Mouse (Mus musculus): ENCODE measurements around the gene Nup62. TPM values are rescaled to one million over a fixed set of nuclear protein-coding genes. Genes with fewer than 3 reads are reported as not detected.
"Not testable (repeated sequence)": the region's sequence is repeated elsewhere in the genome, so short reads cannot be mapped to it uniquely, and the experiment has no call there.

Gene Nup62
- polyA plus RNA-seq, 1 experiment from 2014 or later, result 81.5 TPM

DNA sequence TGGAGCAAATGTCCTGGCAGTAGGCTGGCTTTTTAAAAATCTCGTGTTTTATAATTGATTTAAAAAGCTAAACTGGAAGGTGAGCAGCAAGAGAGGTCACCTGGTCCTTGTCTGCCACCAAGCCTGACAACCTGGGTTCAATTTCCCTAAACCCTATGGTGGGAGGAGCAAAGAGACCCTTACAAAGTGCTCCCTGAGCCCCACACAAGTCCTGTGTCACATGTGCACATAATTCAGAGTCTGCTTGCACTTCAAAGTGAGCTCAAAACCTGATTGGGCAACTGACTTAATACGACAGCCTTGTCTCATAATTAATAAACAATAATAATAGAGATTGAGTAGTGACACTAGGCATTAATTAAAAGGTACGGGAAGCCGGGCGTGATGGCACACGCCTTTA lies 54.7 kb downstream of the Nup62 start:
- Histone ChIP-seq H3K27me3 (ENCODE audit: control insufficient read depth, insufficient read depth, low read length) (no peaks in the 10 kb centered on the region), H3K4me2 (ENCODE audit: low read depth, low read length) (peak overlapping the region; percentile 90), H3K9me3 (replicated peaks; ENCODE audit: control insufficient read depth, low read length) (no peaks in the 10 kb centered on the region), H3K9ac (ENCODE audit: low read length) (peak overlapping the region; percentile 100), H3K27ac (ENCODE audit: low read length) (peak overlapping the region; percentile 100), H3K36me3 (ENCODE audit: control insufficient read depth, insufficient read depth) (no peaks in the 10 kb centered on the region), H3K4me1 (ENCODE audit: control insufficient read depth, insufficient read depth, low read length) (peaks cover 40% of the 10 kb centered on the region), H3K4me3 (ENCODE audit: low read length) (peak overlapping the region; percentile 94)
- WGBS, result 80% methylated on average over 6 of the region's 6 CpGs
- ATAC-seq (replicated peaks; ENCODE audit: extremely low read depth, insufficient read depth, low FRiP score), result no peak

DNA sequence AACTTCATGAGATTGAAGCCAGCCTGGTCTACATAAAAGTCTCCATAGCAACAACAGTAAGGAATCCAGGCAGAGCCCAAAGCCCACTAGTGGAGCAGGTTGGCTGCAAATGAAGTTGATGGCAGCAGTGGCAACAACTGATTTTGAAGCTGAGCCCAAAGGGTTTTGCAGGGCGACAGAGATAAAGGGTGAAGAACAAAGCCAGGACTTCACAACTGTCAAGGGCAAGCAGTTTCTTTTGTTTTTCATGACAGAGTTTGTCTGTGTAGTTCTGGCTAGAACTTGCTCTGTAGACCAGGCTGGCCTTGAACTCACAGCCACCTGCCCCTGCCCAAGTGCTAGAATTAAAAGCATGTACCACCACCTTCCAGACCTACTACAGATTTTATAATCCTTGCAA lies 55.3 kb downstream of the Nup62 start:
- H3K4me1 ChIP-seq (ENCODE audit: control insufficient read depth, insufficient read depth, low read length), result peaks cover 34% of the 10 kb centered on the region
- 57% methylated on average over 1 of the region's 1 CpGs for WGBS
- H3K27me3 ChIP-seq (ENCODE audit: control insufficient read depth, insufficient read depth, low read length), result no peaks in the 10 kb centered on the region

DNA sequence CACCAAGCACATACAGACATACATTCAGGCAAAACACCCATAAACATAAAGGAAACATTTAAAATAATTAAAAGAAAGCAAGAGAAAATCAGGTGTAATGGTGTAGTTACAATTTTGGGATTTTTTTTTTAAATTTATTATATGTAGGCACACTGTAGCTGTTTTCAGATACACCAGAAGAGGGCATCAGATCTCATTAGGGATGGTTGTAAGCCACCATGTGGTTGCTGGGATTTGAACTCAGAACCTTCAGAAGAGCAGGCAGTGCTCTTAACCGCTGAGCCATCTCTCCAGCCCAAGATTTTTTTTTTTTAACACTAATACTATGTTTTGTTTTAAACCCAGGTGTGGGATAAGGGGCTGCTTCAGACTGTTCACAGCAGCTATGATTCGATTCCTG lies 55.9 kb downstream of the Nup62 start:
- not testable (repeated sequence) for H3K4me2 ChIP-seq (ENCODE audit: low read depth, low read length); H3K27me3 ChIP-seq (ENCODE audit: control insufficient read depth, insufficient read depth, low read length); H3K4me3 ChIP-seq (ENCODE audit: low read length); H3K9ac ChIP-seq (ENCODE audit: low read length); H3K27ac ChIP-seq (ENCODE audit: low read length); H3K36me3 ChIP-seq (ENCODE audit: control insufficient read depth, insufficient read depth); H3K9me3 ChIP-seq (replicated peaks; ENCODE audit: control insufficient read depth, low read length); ATAC-seq (replicated peaks; ENCODE audit: extremely low read depth, insufficient read depth, low FRiP score)
- 92% methylated on average over 2 of the region's 2 CpGs for WGBS
- peaks cover 28% of the 10 kb centered on the region for H3K4me1 ChIP-seq (ENCODE audit: control insufficient read depth, insufficient read depth, low read length)

More for the DNA sequence above, 55.3 kb downstream of the Nup62 start:
- Histone ChIP-seq H3K4me2 (ENCODE audit: low read depth, low read length) (no peak overlapping the region), H3K27ac (ENCODE audit: low read length) (no peak overlapping the region), H3K9me3 (replicated peaks; ENCODE audit: control insufficient read depth, low read length) (no peaks in the 10 kb centered on the region), H3K9ac (ENCODE audit: low read length) (no peak overlapping the region), H3K4me3 (ENCODE audit: low read length) (no peak overlapping the region), H3K36me3 (ENCODE audit: control insufficient read depth, insufficient read depth) (peaks cover 3% of the 10 kb centered on the region; the same call in 1 of the 2 replicates)
- ATAC-seq (replicated peaks; ENCODE audit: extremely low read depth, insufficient read depth, low FRiP score), result no peak

DNA sequence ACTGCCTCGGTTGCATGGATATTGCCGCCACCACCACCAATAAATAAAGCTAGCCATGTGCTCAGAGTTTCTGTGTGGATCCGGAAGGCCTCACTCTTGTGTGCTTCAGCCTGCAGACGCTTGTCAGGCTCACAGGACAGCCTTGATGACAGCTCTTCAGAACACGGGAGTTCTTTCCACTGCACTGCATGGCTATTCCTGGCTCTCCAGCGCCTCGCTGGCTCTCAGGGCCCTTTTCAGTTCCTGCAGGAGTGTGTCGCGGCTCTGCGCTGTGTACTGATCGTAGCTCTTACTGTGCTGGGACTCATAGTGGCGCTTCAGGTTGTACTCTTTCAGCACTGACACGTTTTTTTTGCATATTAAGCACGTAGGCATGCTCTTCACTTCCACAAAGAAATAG lies 61.9 kb downstream of the Nup62 start:
- WGBS, result 46% methylated on average over 14 of the region's 14 CpGs
- peaks cover 43% of the 10 kb centered on the region for H3K36me3 ChIP-seq (ENCODE audit: control insufficient read depth, insufficient read depth)
- no peak overlapping the region for H3K4me3 ChIP-seq (ENCODE audit: low read length)

More for the DNA sequence above, 61.9 kb downstream of the Nup62 start:
- peak overlapping the region; percentile 87 for H3K27ac ChIP-seq (ENCODE audit: low read length)
- no peaks in the 10 kb centered on the region for H3K27me3 ChIP-seq (ENCODE audit: control insufficient read depth, insufficient read depth, low read length)
- H3K4me2 ChIP-seq (ENCODE audit: low read depth, low read length), result no peak overlapping the region
- peak overlapping the region; percentile 6; the same call in 1 of the 2 replicates for H3K9ac ChIP-seq (ENCODE audit: low read length)
- H3K9me3 ChIP-seq (replicated peaks; ENCODE audit: control insufficient read depth, low read length), result no peaks in the 10 kb centered on the region
- H3K4me1 ChIP-seq (ENCODE audit: control insufficient read depth, insufficient read depth, low read length), result peaks cover 16% of the 10 kb centered on the region
- peak; percentile 86 for ATAC-seq (replicated peaks; ENCODE audit: extremely low read depth, insufficient read depth, low FRiP score)

MicroRNAs encoded within 50 kb of the gene (microRNA counts, 519-probe panel; counts per million panel counts)
- not detected for microRNA mmu-miR-707

Small RNAs within 50 kb of the gene (microRNA-seq; reads per million reads assigned to microRNA genes)
- gene Mir707, result not detected

Other genes starting within 250 kb of the Nup62 start
- gene Napsa, start 243.7 kb upstream of the Nup62 start, polyA plus RNA-seq (2015; fragmentation: Nextera tagmentation; extraction: Ambion mirVana), result 2.8 and 11.6 TPM in 2 replicates
- gene Kcnc3, start 225.4 kb upstream of the Nup62 start, polyA plus RNA-seq (2015; fragmentation: Nextera tagmentation; extraction: Ambion mirVana), result 0.08 and 0.32 TPM in 2 replicates
- 1.5 and 4.9 TPM in 2 replicates for gene Myh14, start 145.2 kb upstream of the Nup62 start, polyA plus RNA-seq (2015; fragmentation: Nextera tagmentation; extraction: Ambion mirVana)
- not detected in 2 replicates for gene Izumo2, start 107.3 kb upstream of the Nup62 start, polyA plus RNA-seq (2015; fragmentation: Nextera tagmentation; extraction: Ambion mirVana)
- 35.9 and 36.5 TPM in 2 replicates for gene Vrk3, start 67.7 kb upstream of the Nup62 start, polyA plus RNA-seq (2015; fragmentation: Nextera tagmentation; extraction: Ambion mirVana)
- 0.54 and 0.80 TPM in 2 replicates for gene Zfp473, start 65.0 kb upstream of the Nup62 start, polyA plus RNA-seq (2015; fragmentation: Nextera tagmentation; extraction: Ambion mirVana)
- gene Il4i1, start 299 bp downstream of the Nup62 start, polyA plus RNA-seq (2015; fragmentation: Nextera tagmentation; extraction: Ambion mirVana), result 2.4 and 4.6 TPM in 2 replicates
- gene Atf5, start 570 bp downstream of the Nup62 start, polyA plus RNA-seq (2015; fragmentation: Nextera tagmentation; extraction: Ambion mirVana), result 2.3 and 2.4 TPM in 2 replicates
- gene Akt1s1, start 32.9 kb downstream of the Nup62 start, polyA plus RNA-seq (2015; fragmentation: Nextera tagmentation; extraction: Ambion mirVana), result 103 and 104 TPM in 2 replicates
- 60.5 and 62.3 TPM in 2 replicates for gene Tbc1d17, start 33.0 kb downstream of the Nup62 start, polyA plus RNA-seq (2015; fragmentation: Nextera tagmentation; extraction: Ambion mirVana)
- 27.7 and 28.0 TPM in 2 replicates for gene Pnkp, start 41.1 kb downstream of the Nup62 start, polyA plus RNA-seq (2015; fragmentation: Nextera tagmentation; extraction: Ambion mirVana)
- 210 and 269 TPM in 2 replicates for gene Ptov1, start 53.7 kb downstream of the Nup62 start, polyA plus RNA-seq (2015; fragmentation: Nextera tagmentation; extraction: Ambion mirVana)
- gene Med25, start 76.6 kb downstream of the Nup62 start, polyA plus RNA-seq (2015; fragmentation: Nextera tagmentation; extraction: Ambion mirVana), result 89.4 and 96.0 TPM in 2 replicates
- 15.3 and 16.0 TPM in 2 replicates for gene Fuz, start 80.0 kb downstream of the Nup62 start, polyA plus RNA-seq (2015; fragmentation: Nextera tagmentation; extraction: Ambion mirVana)
- gene Ap2a1, start 113.4 kb downstream of the Nup62 start, polyA plus RNA-seq (2015; fragmentation: Nextera tagmentation; extraction: Ambion mirVana), result 51.8 and 52.0 TPM in 2 replicates
- 0.12 and 0.40 TPM in 2 replicates for gene Tsks, start 127.1 kb downstream of the Nup62 start, polyA plus RNA-seq (2015; fragmentation: Nextera tagmentation; extraction: Ambion mirVana)
- gene Cpt1c, start 158.8 kb downstream of the Nup62 start, polyA plus RNA-seq (2015; fragmentation: Nextera tagmentation; extraction: Ambion mirVana), result 7.6 and 8.9 TPM in 2 replicates
- 355 and 387 TPM in 2 replicates for gene Prmt1, start 170.5 kb downstream of the Nup62 start, polyA plus RNA-seq (2015; fragmentation: Nextera tagmentation; extraction: Ambion mirVana)
- 71.4 and 73.6 TPM in 2 replicates for gene Irf3, start 181.6 kb downstream of the Nup62 start, polyA plus RNA-seq (2015; fragmentation: Nextera tagmentation; extraction: Ambion mirVana)
- 32.2 and 33.3 TPM in 2 replicates for gene Bcl2l12, start 182.6 kb downstream of the Nup62 start, polyA plus RNA-seq (2015; fragmentation: Nextera tagmentation; extraction: Ambion mirVana)
- 22.7 and 26.4 TPM in 2 replicates for gene Scaf1, start 200.3 kb downstream of the Nup62 start, polyA plus RNA-seq (2015; fragmentation: Nextera tagmentation; extraction: Ambion mirVana)
- 74.8 and 85.0 TPM in 2 replicates for gene Rras, start 201.9 kb downstream of the Nup62 start, polyA plus RNA-seq (2015; fragmentation: Nextera tagmentation; extraction: Ambion mirVana)
- 5.6 and 7.3 TPM in 2 replicates for gene Prr12, start 236.8 kb downstream of the Nup62 start, polyA plus RNA-seq (2015; fragmentation: Nextera tagmentation; extraction: Ambion mirVana)
- gene Nosip, start 246.3 kb downstream of the Nup62 start, polyA plus RNA-seq (2015; fragmentation: Nextera tagmentation; extraction: Ambion mirVana), result 53.8 and 55.9 TPM in 2 replicates
- gene Prrg2, start 246.6 kb downstream of the Nup62 start, polyA plus RNA-seq (2015; fragmentation: Nextera tagmentation; extraction: Ambion mirVana), result 12.9 and 16.6 TPM in 2 replicates

All from heart, embryonic 16.5 days (tissue).